Mouse (Mus musculus) cerebellum, adult 2 months (tissue): ENCODE results near the gene Ccn5.

Source experiments
- CTCF ChIP-seq: fragments of 200-500 bp; IDR thresholded peaks from 2 replicates; pipeline ENCODE4 v1.5.1; 2011; ENCODE audit warnings: low read depth, mild to moderate bottlenecking, control low read depth, low read length, moderate library complexity, borderline replicate concordance; ENCODE audit not compliant: insufficient read depth
- POLR2A ChIP-seq: fragments of 200-500 bp; IDR thresholded peaks from 2 replicates; pipeline ENCODE4 v1.6.1; 2011; ENCODE audit warnings: low read length, control low read depth, borderline replicate concordance; ENCODE audit not compliant: insufficient read depth

DNA sequence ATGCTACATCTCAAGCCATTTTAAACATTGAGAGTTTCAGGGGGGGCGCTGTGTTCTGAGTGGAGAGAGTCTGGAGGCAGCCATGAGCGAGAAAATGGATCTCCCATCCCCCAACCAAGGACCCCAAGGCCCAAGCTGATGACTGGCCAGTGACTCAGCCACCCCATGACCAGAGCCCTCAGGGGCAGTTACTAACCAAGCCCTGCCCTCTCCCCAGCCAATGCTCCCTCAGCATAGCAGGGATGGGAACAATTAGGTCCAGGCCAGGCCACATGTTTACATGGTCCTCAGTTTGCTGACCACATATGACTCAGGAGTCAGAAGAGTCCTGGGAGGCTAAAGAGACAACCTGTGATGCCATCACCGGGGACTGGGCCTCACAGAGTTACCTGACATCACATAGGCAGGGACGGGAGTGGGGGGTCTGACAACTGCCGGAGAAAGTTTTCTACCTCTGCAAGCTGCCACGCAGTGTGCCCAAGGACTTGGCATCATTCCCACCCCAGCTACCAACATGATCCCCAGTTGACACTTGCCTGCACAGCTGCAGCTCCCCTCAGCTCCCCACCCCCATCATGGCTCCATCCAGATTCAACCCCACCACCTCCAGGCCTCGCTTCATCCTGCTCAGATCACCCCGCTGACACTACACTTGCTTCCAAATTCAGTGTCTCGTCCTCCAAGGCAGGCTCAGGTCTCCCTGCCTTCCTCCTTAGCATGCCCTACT, 5.8 kb upstream of the Ccn5 start:
- TF ChIP-seq CTCF (no peak), POLR2A (no peak)
